In genomic region chr3:138722152-138722551, GRCm38 (mm10) we compare ENCODE assay signal across 22 mouse cellular contexts. TPM values are rescaled to one million over a fixed set of nuclear protein-coding genes. Genes with fewer than 3 reads are reported as not detected.
DNase-seq lines count a peak whose midpoint lies in the region; ATAC-seq and TF ChIP-seq lines count a peak whose summit lies in the region.
"Had no signal": no experiment of that assay in that cellular context is flagged by ENCODE, and none has a peak within 500 bp of the region (broad histone marks: within the 10 kb centered on the region; RNA-seq: fewer than 3 reads in every experiment).

No protein-coding gene starts in this region.

- H3K4me3 ChIP-seq in intestine, embryonic 15.5 days (replicated peaks) = no peak overlapping the region
- no peak overlapping the region for H3K4me3 ChIP-seq in intestine, postnatal 0 days (ENCODE audit: low read depth, low read length)
- no peak overlapping the region for H3K4me3 ChIP-seq in intestine, embryonic 16.5 days (ENCODE audit: low read length)
- H3K4me3 ChIP-seq in stomach, postnatal 0 days (ENCODE audit: low read depth, low read length) = no peak overlapping the region
- no peak overlapping the region for H3K4me3 ChIP-seq in forebrain, embryonic 16.5 days (replicated peaks; ENCODE audit: low read length)
- H3K4me3 ChIP-seq: erythroblast, embryonic 14.5 days; forebrain, embryonic 12.5 days; hindbrain, embryonic 10.5 days; liver, embryonic 15.5 days; midbrain, embryonic 15.5 days had no signal

- H3K27me3 ChIP-seq in intestine, embryonic 15.5 days (replicated peaks) = no peaks in the 10 kb centered on the region
- H3K27me3 ChIP-seq in intestine, postnatal 0 days (replicated peaks; ENCODE audit: control insufficient read depth, insufficient read depth, low read length) = no peaks in the 10 kb centered on the region
- H3K27me3 ChIP-seq in intestine, embryonic 16.5 days (replicated peaks; ENCODE audit: control insufficient read depth, insufficient read depth, low read length) = no peaks in the 10 kb centered on the region
- H3K27me3 ChIP-seq in stomach, postnatal 0 days (ENCODE audit: control insufficient read depth, insufficient read depth, low read length) = no peaks in the 10 kb centered on the region
- no peaks in the 10 kb centered on the region for H3K27me3 ChIP-seq in forebrain, embryonic 16.5 days (replicated peaks; ENCODE audit: control insufficient read depth, insufficient read depth, low read length)
- H3K27me3 ChIP-seq: forebrain, embryonic 12.5 days; liver, embryonic 15.5 days; midbrain, embryonic 15.5 days had no signal

- H3K4me1 ChIP-seq in intestine, embryonic 15.5 days (replicated peaks) = 0 out of 2 replicates have a peak, but pooled peaks cover 3% of the 10 kb centered on the region
- no peaks in the 10 kb centered on the region for H3K4me1 ChIP-seq in intestine, postnatal 0 days (replicated peaks; ENCODE audit: control insufficient read depth, insufficient read depth, low read length)
- H3K4me1 ChIP-seq in intestine, embryonic 16.5 days (ENCODE audit: control insufficient read depth, insufficient read depth, low read length) = no peaks in the 10 kb centered on the region
- H3K4me1 ChIP-seq in stomach, postnatal 0 days (replicated peaks; ENCODE audit: control insufficient read depth, insufficient read depth) = no peaks in the 10 kb centered on the region; the same call in 1 of the 2 replicates
- no peaks in the 10 kb centered on the region for H3K4me1 ChIP-seq in forebrain, embryonic 16.5 days (replicated peaks; ENCODE audit: control insufficient read depth, insufficient read depth, low read length)
- H3K4me1 ChIP-seq: forebrain, embryonic 12.5 days; hindbrain, embryonic 10.5 days; liver, embryonic 15.5 days; midbrain, embryonic 15.5 days had no signal

- ATAC-seq in intestine, embryonic 15.5 days = 0 out of 2 replicates have a peak, but pooled peaks have one; percentile 47
- ATAC-seq in intestine, postnatal 0 days = no peak
- ATAC-seq in intestine, embryonic 16.5 days = peak; percentile 50; the same call in 1 of the 2 replicates
- peak; percentile 73; the same call in 1 of the 2 replicates for ATAC-seq in stomach, postnatal 0 days (ENCODE audit: low FRiP score, low TSS enrichment)
- ATAC-seq in forebrain, embryonic 16.5 days = no peak
- ATAC-seq: hindbrain, postnatal 0 days; midbrain, embryonic 15.5 days had no signal

- H3K36me3 ChIP-seq in intestine, embryonic 15.5 days = no peaks in the 10 kb centered on the region
- H3K36me3 ChIP-seq in intestine, postnatal 0 days (ENCODE audit: control insufficient read depth, insufficient read depth) = no peaks in the 10 kb centered on the region
- H3K36me3 ChIP-seq in intestine, embryonic 16.5 days (ENCODE audit: control insufficient read depth, insufficient read depth, low read length) = no peaks in the 10 kb centered on the region
- H3K36me3 ChIP-seq in stomach, postnatal 0 days (ENCODE audit: control insufficient read depth, insufficient read depth, low read length) = no peaks in the 10 kb centered on the region
- no peaks in the 10 kb centered on the region for H3K36me3 ChIP-seq in forebrain, embryonic 16.5 days (ENCODE audit: control insufficient read depth, insufficient read depth)
- H3K36me3 ChIP-seq: forebrain, embryonic 12.5 days; hindbrain, embryonic 10.5 days; liver, embryonic 15.5 days; midbrain, embryonic 15.5 days had no signal

- 62% methylated on average over 5 of the region's 5 CpGs for WGBS in intestine, embryonic 15.5 days
- 58% methylated on average over 5 of the region's 5 CpGs for WGBS in intestine, postnatal 0 days
- 53% methylated on average over 5 of the region's 5 CpGs for WGBS in intestine, embryonic 16.5 days
- 34% methylated on average over 5 of the region's 5 CpGs for WGBS in stomach, postnatal 0 days
- 84% methylated on average over 5 of the region's 5 CpGs for WGBS in forebrain, embryonic 16.5 days

- peak; percentile 59 for DNase-seq in R1 (ENCODE audit: low read depth, low spot score)
- no peak for DNase-seq in stomach, postnatal 0 days (ENCODE audit: low spot score)
- no peak for DNase-seq in adrenal gland, postnatal 25 days
- DNase-seq: adrenal gland, adult 8-10 months; cerebellum, postnatal 10 days; gastrocnemius, postnatal 36 days; kidney, adult 18-20 months; kidney, postnatal 4 days; liver; lung, postnatal 4 days; thymus, adult 18-20 months; thymus, postnatal 4 days had no signal

- H3K27ac ChIP-seq in intestine, embryonic 15.5 days = no peak overlapping the region
- H3K27ac ChIP-seq in intestine, postnatal 0 days (ENCODE audit: low read depth, low read length) = no peak overlapping the region
- H3K27ac ChIP-seq in intestine, embryonic 16.5 days (ENCODE audit: low read length) = no peak overlapping the region
- H3K27ac ChIP-seq in stomach, postnatal 0 days (replicated peaks) = no peak overlapping the region
- H3K27ac ChIP-seq in forebrain, embryonic 16.5 days (ENCODE audit: low read length) = no peak overlapping the region
- H3K27ac ChIP-seq: forebrain, embryonic 12.5 days; hindbrain, embryonic 10.5 days; hindbrain, postnatal 0 days; liver, embryonic 15.5 days; midbrain, embryonic 15.5 days had no signal

- no peak overlapping the region for H3K9ac ChIP-seq in intestine, embryonic 15.5 days
- no peak overlapping the region for H3K9ac ChIP-seq in intestine, postnatal 0 days (ENCODE audit: low read depth, low read length)
- H3K9ac ChIP-seq in intestine, embryonic 16.5 days (ENCODE audit: low read depth, low read length) = no peak overlapping the region
- no peak overlapping the region for H3K9ac ChIP-seq in stomach, postnatal 0 days (ENCODE audit: low read length)
- no peak overlapping the region for H3K9ac ChIP-seq in forebrain, embryonic 16.5 days (replicated peaks; ENCODE audit: low read depth, low read length)
- H3K9ac ChIP-seq: forebrain, embryonic 12.5 days; liver, embryonic 15.5 days; midbrain, embryonic 15.5 days had no signal

- TF ChIP-seq CTCF in intestine, postnatal 0 days (IDR thresholded peaks at IDR 0.05; ENCODE audit: low read depth) = no peak
- TF ChIP-seq CTCF in stomach, postnatal 0 days (IDR thresholded peaks at IDR 0.05; ENCODE audit: low read depth) = no peak

- no peaks in the 10 kb centered on the region for H3K9me3 ChIP-seq in intestine, embryonic 15.5 days
- H3K9me3 ChIP-seq in intestine, postnatal 0 days (ENCODE audit: control insufficient read depth) = no peaks in the 10 kb centered on the region
- no peaks in the 10 kb centered on the region for H3K9me3 ChIP-seq in intestine, embryonic 16.5 days (ENCODE audit: control insufficient read depth, low read length)
- H3K9me3 ChIP-seq in stomach, postnatal 0 days (ENCODE audit: control insufficient read depth, low read length) = no peaks in the 10 kb centered on the region
- no peaks in the 10 kb centered on the region for H3K9me3 ChIP-seq in forebrain, embryonic 16.5 days (ENCODE audit: control insufficient read depth, low read length)
- H3K9me3 ChIP-seq: forebrain, embryonic 12.5 days; hindbrain, embryonic 10.5 days; liver, embryonic 15.5 days; midbrain, embryonic 15.5 days had no signal

- no peak for TF ChIP-seq EP300 in stomach, postnatal 0 days (optimal IDR thresholded peaks at IDR 0.05)

- H3K4me2 ChIP-seq in intestine, embryonic 15.5 days (replicated peaks) = no peak overlapping the region
- no peak overlapping the region for H3K4me2 ChIP-seq in intestine, postnatal 0 days (replicated peaks; ENCODE audit: low read depth)
- H3K4me2 ChIP-seq in intestine, embryonic 16.5 days (ENCODE audit: low read depth, low read length) = no peak overlapping the region
- H3K4me2 ChIP-seq in stomach, postnatal 0 days (replicated peaks; ENCODE audit: low read depth) = no peak overlapping the region
- no peak overlapping the region for H3K4me2 ChIP-seq in forebrain, embryonic 16.5 days (ENCODE audit: low read length)
- H3K4me2 ChIP-seq: forebrain, embryonic 12.5 days; liver, embryonic 15.5 days; midbrain, embryonic 15.5 days had no signal

RNA-seq across cellular contexts. Expression of gene Tspan5, which starts 19.8 kb away (rescaled TPM):
- polyA plus RNA-seq in intestine, embryonic 15.5 days (2015; fragmentation: Nextera tagmentation; extraction: Ambion mirVana) = 17.8 and 18.4 TPM in 2 replicates
- 6.4 and 7.4 TPM in 2 replicates for polyA plus RNA-seq in intestine, postnatal 0 days (2015; fragmentation: Nextera tagmentation; extraction: Ambion mirVana)
- 11.5 and 12.4 TPM in 2 replicates for polyA plus RNA-seq in intestine, embryonic 16.5 days (2015; fragmentation: Nextera tagmentation; extraction: Ambion mirVana)
- polyA plus RNA-seq in stomach, postnatal 0 days (2015; fragmentation: Nextera tagmentation; extraction: Ambion mirVana) = 21.9 and 22.3 TPM in 2 replicates
- polyA plus RNA-seq in forebrain, embryonic 16.5 days (2015; fragmentation: Nextera tagmentation; extraction: Ambion mirVana) = 98.7 and 113 TPM in 2 replicates
- total RNA-seq in adrenal gland, postnatal 25 days (2021) = 50.1 and 58.3 TPM in 2 replicates

Comparison
In these comparisons a context has a peak if more than half of its experiments do, and no peak if none do; other contexts are left out.
1. ATAC-seq: peak in intestine, embryonic 15.5 days (single experiment), intestine, embryonic 16.5 days (single experiment) and stomach, postnatal 0 days (single experiment); none in intestine, postnatal 0 days (single experiment) and forebrain, embryonic 16.5 days (single experiment).